Mouse (Mus musculus): ENCODE measurements around the gene Stox1.

Gene Stox1

GRCm38 (mm10) chr10:62664963-62665590 is 60.9 kb downstream of the Stox1 start:
- DNase-seq: peak in 1 of 2 experiments; percentile 9

- no peak for DNase-seq
These were observed 61.8 kb downstream of the Stox1 start for GRCm38 (mm10) chr10:62664171-62664570.

DNA sequence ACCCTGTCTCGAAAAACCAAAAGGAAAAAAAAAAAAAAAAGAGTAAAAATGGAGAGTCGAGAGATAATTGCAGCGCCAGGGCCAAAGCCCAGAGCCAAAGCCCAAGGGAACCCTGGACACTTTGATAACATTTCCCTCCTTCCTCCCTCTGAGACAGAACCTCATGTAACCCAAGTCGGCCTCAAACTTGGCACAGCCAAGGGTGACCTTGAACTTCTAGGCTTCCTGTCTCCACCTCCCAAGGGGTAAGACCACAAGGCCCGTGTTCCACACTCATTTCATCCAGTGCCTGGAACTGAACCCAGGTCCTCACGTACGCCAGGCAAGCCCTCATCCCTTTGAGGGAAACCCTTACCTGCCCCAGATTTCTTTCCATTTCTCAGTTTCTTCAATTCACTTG is 69.2 kb downstream of the Stox1 start:
- no peak for DNase-seq

DNA sequence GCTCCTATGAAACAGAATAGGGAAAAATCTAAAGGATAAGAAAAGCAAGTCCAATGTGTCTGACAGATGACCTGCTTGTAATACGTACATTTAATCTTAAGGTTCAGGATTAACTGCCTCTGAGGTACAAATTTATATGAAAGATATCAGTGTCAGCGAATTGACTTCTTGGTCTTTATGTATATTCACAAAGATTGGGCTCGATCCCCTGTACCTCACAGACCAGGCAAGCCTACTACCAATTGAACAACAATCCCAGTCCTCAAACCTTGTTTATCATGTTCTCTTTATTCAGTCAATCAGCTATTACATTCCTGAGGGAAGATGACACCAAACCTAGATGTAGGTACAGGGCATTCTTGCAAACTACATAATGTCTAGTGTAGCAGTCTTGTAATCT is 74.0 kb downstream of the Stox1 start:
- no peak for DNase-seq

DNA sequence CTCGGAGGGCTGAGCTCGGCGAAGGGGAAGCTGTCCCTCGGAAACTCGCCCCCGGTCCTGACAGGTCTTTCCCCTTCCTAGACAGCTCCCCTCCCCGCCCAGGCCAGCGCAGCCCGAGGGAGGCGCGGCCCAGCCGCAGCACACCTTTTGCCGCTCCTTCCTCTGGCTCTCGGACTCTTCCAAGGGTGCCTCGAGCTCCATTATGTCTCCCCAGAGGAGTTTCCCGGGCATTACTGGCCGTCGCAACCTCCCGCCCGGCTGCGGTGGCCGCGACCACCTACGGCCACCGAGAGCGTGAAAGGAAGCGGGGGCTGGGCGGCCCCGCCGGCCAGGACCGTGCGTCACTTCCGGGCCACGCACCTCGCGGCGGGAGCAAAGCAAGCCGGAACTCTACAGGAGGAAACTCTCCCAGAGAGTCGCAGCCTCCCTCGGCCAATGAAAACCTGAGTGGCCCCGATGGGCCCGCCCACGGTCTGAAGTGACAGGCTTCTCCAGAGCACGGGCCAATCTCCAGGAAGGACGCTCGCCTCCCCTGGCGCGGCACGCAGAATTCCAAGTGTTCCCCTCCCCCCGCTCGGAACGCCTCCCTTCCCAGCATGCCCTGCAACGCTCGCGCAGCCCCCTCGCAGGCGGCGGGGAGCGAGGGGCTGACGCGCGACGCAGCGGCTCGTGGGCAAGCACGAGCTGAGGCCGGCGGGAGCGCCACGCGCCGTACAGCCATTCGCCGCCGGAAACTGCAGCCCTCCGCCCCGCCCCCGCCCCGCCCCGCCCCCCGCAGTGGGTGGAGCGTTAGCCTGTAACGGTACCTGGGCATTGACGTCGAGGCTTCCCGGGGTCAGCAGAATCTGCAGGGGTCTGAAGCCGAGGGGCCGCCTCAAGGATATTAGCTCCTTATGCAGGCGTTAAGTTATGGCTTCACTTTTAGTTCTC is 74.8 kb downstream of the Stox1 start, which contains the start of gene Ddx50:
Gene Ddx50, minus strand, starts transcription at position 338 of the 930 bp plus-strand sequence.
- peak; percentile 100 for DNase-seq

DNA sequence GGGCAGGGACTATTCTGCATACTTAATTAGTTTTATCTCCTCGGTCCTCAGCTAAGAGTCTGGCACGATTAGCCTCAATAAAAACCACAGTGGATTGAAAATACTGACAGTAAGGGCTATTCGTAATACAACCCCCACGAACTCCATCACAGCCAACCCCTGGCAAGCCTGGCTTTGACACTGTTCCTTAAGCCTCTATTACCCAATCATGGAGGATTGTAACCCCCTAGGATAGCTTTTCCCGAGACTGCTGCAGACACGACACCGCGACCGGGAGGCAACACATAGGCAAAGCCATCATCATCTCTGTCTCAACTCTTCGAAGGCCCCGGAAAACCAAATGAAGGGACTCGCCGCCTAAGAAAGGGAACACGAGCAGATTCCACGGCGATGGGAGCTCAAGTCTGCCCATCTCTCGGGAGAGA is 75.6 kb downstream of the Stox1 start:
- DNase-seq: no peak

Data from cerebellum, postnatal 10 days (tissue).